ENCODE assay signal across 8 mouse cellular contexts in genomic region chr10:128524732-128525662, GRCm38 (mm10). TPM values are rescaled to one million over a fixed set of nuclear protein-coding genes. Genes with fewer than 3 reads are reported as not detected.
DNase-seq lines count a peak whose midpoint lies in the region; ATAC-seq and TF ChIP-seq lines count a peak whose summit lies in the region.

No protein-coding gene starts in this region.

- H3K9ac ChIP-seq in embryonic facial prominence, embryonic 13.5 days = peak overlapping the region; percentile 82
- H3K9ac ChIP-seq in heart, embryonic 15.5 days = peak overlapping the region; percentile 87

- peak; percentile 52 for DNase-seq in adrenal gland, postnatal 25 days
- peak; percentile 54 to 77 for DNase-seq in kidney, postnatal 25 days
- DNase-seq in lung, postnatal 4 days = peak; percentile 75 to 78
- peak; percentile 38 for DNase-seq in retina, postnatal 7 days (ENCODE audit: low read depth, low spot score)

- H3K27me3 ChIP-seq in E14TG2a.4 (ENCODE audit: insufficient read depth, low read length) = peaks cover 14% of the 10 kb centered on the region; the same call in 1 of the 2 replicates
- H3K27me3 ChIP-seq in embryonic facial prominence, embryonic 13.5 days = peaks cover 28% of the 10 kb centered on the region
- no peaks in the 10 kb centered on the region for H3K27me3 ChIP-seq in heart, embryonic 15.5 days

- peak; percentile 40 for ATAC-seq in embryonic facial prominence, embryonic 13.5 days (ENCODE audit: insufficient number of reproducible peaks, insufficient read depth, low FRiP score, low TSS enrichment, low read depth)
- ATAC-seq in heart, embryonic 15.5 days (replicated peaks; ENCODE audit: insufficient number of reproducible peaks, insufficient read depth, low FRiP score, low read depth) = peak; percentile 18
- no peak; the same call in 1 of the 2 replicates for ATAC-seq in monocyte, adult 5-6 weeks (replicated peaks; ENCODE audit: insufficient number of reproducible peaks, low FRiP score, low TSS enrichment, poor library complexity, severe bottlenecking)

- H3K36me3 ChIP-seq in E14TG2a.4 (ENCODE audit: insufficient read depth, low read length) = peaks cover 34% of the 10 kb centered on the region
- H3K36me3 ChIP-seq in embryonic facial prominence, embryonic 13.5 days = peaks cover 24% of the 10 kb centered on the region
- H3K36me3 ChIP-seq in heart, embryonic 15.5 days = peaks cover 17% of the 10 kb centered on the region; the same call in 1 of the 2 replicates

- peaks cover 29% of the 10 kb centered on the region for H3K4me1 ChIP-seq in E14TG2a.4 (replicated peaks; ENCODE audit: low read depth, low read length)
- H3K4me1 ChIP-seq in embryonic facial prominence, embryonic 13.5 days = peaks cover 19% of the 10 kb centered on the region
- H3K4me1 ChIP-seq in heart, embryonic 15.5 days (replicated peaks) = peaks cover 15% of the 10 kb centered on the region

- under 1% methylated on average over 58 of the region's 58 CpGs for WGBS in embryonic facial prominence, embryonic 13.5 days
- WGBS in heart, embryonic 15.5 days = under 1% methylated on average over 58 of the region's 58 CpGs

- peak overlapping the region; percentile 98 for H3K4me2 ChIP-seq in embryonic facial prominence, embryonic 13.5 days
- H3K4me2 ChIP-seq in heart, embryonic 15.5 days = peak overlapping the region; percentile 93

- no peak for TF ChIP-seq CTCF in E14TG2a.4 (conservative IDR thresholded peaks at IDR 0.05; ENCODE audit: low read length)

- H3K9me3 ChIP-seq in E14TG2a.4 (ENCODE audit: low read length) = no peaks in the 10 kb centered on the region
- H3K9me3 ChIP-seq in embryonic facial prominence, embryonic 13.5 days = no peaks in the 10 kb centered on the region
- H3K9me3 ChIP-seq in heart, embryonic 15.5 days (replicated peaks) = no peaks in the 10 kb centered on the region

- H3K4me3 ChIP-seq in E14TG2a.4 (replicated peaks; ENCODE audit: low read length) = peak overlapping the region; percentile 98
- H3K4me3 ChIP-seq in embryonic facial prominence, embryonic 13.5 days = peak overlapping the region; percentile 86
- peak overlapping the region; percentile 80 for H3K4me3 ChIP-seq in heart, embryonic 15.5 days

- H3K27ac ChIP-seq in embryonic facial prominence, embryonic 13.5 days = peak overlapping the region; percentile 84
- peak overlapping the region; percentile 87 for H3K27ac ChIP-seq in heart, embryonic 15.5 days

RNA-seq across cellular contexts. Expression of gene Esyt1, which starts 0.7 kb away (rescaled TPM):
- total RNA-seq in adrenal gland, postnatal 25 days (2021) = 18.1 and 22.9 TPM in 2 replicates
- polyA plus RNA-seq in embryonic facial prominence, embryonic 13.5 days (2015; fragmentation: Nextera tagmentation; extraction: Ambion mirVana) = 21.4 and 23.1 TPM in 2 replicates
- polyA plus RNA-seq in heart, embryonic 15.5 days (2015; fragmentation: Nextera tagmentation; extraction: Ambion mirVana) = 19.4 and 29.0 TPM in 2 replicates
- total RNA-seq in monocyte, adult 5-6 weeks (2017) = 135 to 345 TPM (median 157 TPM) in 3 replicates

RNA-seq across cellular contexts. Expression of gene Zc3h10, which starts 22.6 kb away (rescaled TPM):
- total RNA-seq in adrenal gland, postnatal 25 days (2021) = 9.1 and 13.6 TPM in 2 replicates
- 13.5 and 15.5 TPM in 2 replicates for polyA plus RNA-seq in embryonic facial prominence, embryonic 13.5 days (2015; fragmentation: Nextera tagmentation; extraction: Ambion mirVana)
- polyA plus RNA-seq in heart, embryonic 15.5 days (2015; fragmentation: Nextera tagmentation; extraction: Ambion mirVana) = 10.2 and 11.0 TPM in 2 replicates
- 16.1 to 26.5 TPM (median 19.1 TPM) in 3 replicates for total RNA-seq in monocyte, adult 5-6 weeks (2017)

RNA-seq across cellular contexts. Expression of gene Rpl41, which starts 24.1 kb away (rescaled TPM):
- 2,617 and 2,671 TPM in 2 replicates for total RNA-seq in adrenal gland, postnatal 25 days (2021)
- 4,323 and 4,329 TPM in 2 replicates for polyA plus RNA-seq in embryonic facial prominence, embryonic 13.5 days (2015; fragmentation: Nextera tagmentation; extraction: Ambion mirVana)
- polyA plus RNA-seq in heart, embryonic 15.5 days (2015; fragmentation: Nextera tagmentation; extraction: Ambion mirVana) = 2,261 and 2,363 TPM in 2 replicates
- 2,103 to 2,260 TPM (median 2,168 TPM) in 3 replicates for total RNA-seq in monocyte, adult 5-6 weeks (2017)

RNA-seq across cellular contexts. Expression of gene Myl6b, which starts 26.5 kb away (rescaled TPM):
- total RNA-seq in adrenal gland, postnatal 25 days (2021) = 5.0 and 6.9 TPM in 2 replicates
- polyA plus RNA-seq in embryonic facial prominence, embryonic 13.5 days (2015; fragmentation: Nextera tagmentation; extraction: Ambion mirVana) = 2.8 and 4.0 TPM in 2 replicates
- polyA plus RNA-seq in heart, embryonic 15.5 days (2015; fragmentation: Nextera tagmentation; extraction: Ambion mirVana) = 4.3 and 4.6 TPM in 2 replicates
- not detected in 3 replicates for total RNA-seq in monocyte, adult 5-6 weeks (2017)

RNA-seq across cellular contexts. Expression of gene Myl6, which starts 31.1 kb away (rescaled TPM):
- total RNA-seq in adrenal gland, postnatal 25 days (2021) = 791 and 820 TPM in 2 replicates
- polyA plus RNA-seq in embryonic facial prominence, embryonic 13.5 days (2015; fragmentation: Nextera tagmentation; extraction: Ambion mirVana) = 961 and 1,001 TPM in 2 replicates
- polyA plus RNA-seq in heart, embryonic 15.5 days (2015; fragmentation: Nextera tagmentation; extraction: Ambion mirVana) = 1,051 and 1,154 TPM in 2 replicates
- total RNA-seq in monocyte, adult 5-6 weeks (2017) = 2,131 to 2,768 TPM (median 2,315 TPM) in 3 replicates
